Mouse (Mus musculus) stomach, embryonic 16.5 days (tissue): ENCODE results near the gene Aff2. TPM values are rescaled to one million over a fixed set of nuclear protein-coding genes. Genes with fewer than 3 reads are reported as not detected.

Experiments
- ATAC-seq: fragments of 200-750 bp; cut with Nextera tagmentation; 2 replicates; pipeline ENCODE4 v1.8.0; 2017; ENCODE audit warnings: moderate number of reproducible peaks, moderate TSS enrichment; ENCODE audit not compliant: insufficient read depth, low FRiP score
- H3K27ac ChIP-seq: fragments of 300-500 bp; sonication (generic); 2 replicates; pipeline ENCODE4 v1.5.1; 2014; ENCODE audit warnings: low read length
- H3K27me3 ChIP-seq: fragments of 300-500 bp; sonication (generic); 2 replicates; pipeline ENCODE4 v1.6.1; 2014; ENCODE audit warnings: low read length, control low read depth, mixed read lengths; ENCODE audit not compliant: control insufficient read depth, insufficient read depth
- H3K36me3 ChIP-seq: fragments of 300-500 bp; sonication (generic); 2 replicates; pipeline ENCODE4 v1.6.1; 2014; ENCODE audit warnings: low read length; ENCODE audit not compliant: control insufficient read depth, insufficient read depth
- H3K4me1 ChIP-seq: fragments of 300-500 bp; sonication (generic); 2 replicates; pipeline ENCODE4 v1.6.1; 2014; ENCODE audit warnings: low read length, control low read depth, mixed read lengths; ENCODE audit not compliant: control insufficient read depth, insufficient read depth
- H3K4me2 ChIP-seq: fragments of 300-500 bp; sonication (generic); 2 replicates; pipeline ENCODE4 v1.6.1; 2014; ENCODE audit warnings: low read depth, low read length, mixed read lengths
- H3K4me3 ChIP-seq: fragments of 300-500 bp; sonication (generic); replicated peaks from 2 replicates; pipeline ENCODE4 v1.5.1; 2014; ENCODE audit warnings: mild to moderate bottlenecking, low read length
- H3K9ac ChIP-seq: fragments of 300-500 bp; sonication (generic); 2 replicates; pipeline ENCODE4 v1.6.1; 2014; ENCODE audit warnings: low read length
- H3K9me3 ChIP-seq: fragments of 300-500 bp; sonication (generic); replicated peaks from 2 replicates; pipeline ENCODE4 v1.6.1; 2016; ENCODE audit warnings: low read length, control low read depth; ENCODE audit not compliant: control insufficient read depth
- WGBS: fragments of 180-500 bp; shearing (Covaris S2); extraction: QIAGEN DNeasy Blood & Tissue Kit; methylation state at CpG from one replicate; pipeline ENCODE4 v1.1.7; 2014; 5-methylcytosine and 5-hydroxymethylcytosine counted together
- polyA plus RNA-seq: library from polyadenylated mRNA; unstranded; fragments of >200 nt; fragmentation: Nextera tagmentation; extraction: Ambion mirVana; gene quantifications from 2 replicates; pipeline ENCODE4 v1.2.1, GENCODE M21; 2015

The Aff2 gene
- polyA plus RNA-seq, 1 experiment from 2014 or later, result 1.7 TPM

- Histone ChIP-seq H3K27me3 (no peaks in the 10 kb centered on the region; the same call in 1 of the 2 replicates), H3K36me3 (no peaks in the 10 kb centered on the region), H3K9ac (no peak overlapping the region), H3K9me3 (no peaks in the 10 kb centered on the region), H3K4me1 (no peaks in the 10 kb centered on the region), H3K4me2 (no peak overlapping the region), H3K27ac (no peak overlapping the region), H3K4me3 (no peak overlapping the region)
- 82% methylated on average over 3 of the region's 3 CpGs for WGBS
- ATAC-seq, result no peak
These were observed 457.6 kb downstream of the Aff2 start for GRCm38 (mm10) chrX:69817679-69818078.

DNA sequence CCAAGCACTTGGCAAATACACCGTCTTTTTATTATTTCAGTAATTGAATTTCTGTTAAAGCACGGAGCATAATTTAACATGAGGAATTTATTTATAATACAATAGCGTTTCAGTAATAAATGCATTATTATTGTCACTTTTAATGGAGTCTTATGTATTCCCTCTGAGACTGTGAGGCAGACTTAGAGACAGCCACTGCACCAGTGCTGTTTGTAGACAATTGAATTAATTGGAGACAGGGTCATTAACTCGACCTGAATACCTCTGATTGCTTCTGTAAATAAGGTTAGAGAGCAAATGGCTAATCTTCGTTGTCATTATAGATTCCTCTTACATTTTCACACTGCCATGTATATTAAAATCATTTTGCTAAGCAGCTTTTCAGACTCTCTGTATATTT, 458.1 kb downstream of the Aff2 start:
- Histone ChIP-seq H3K9me3 (no peaks in the 10 kb centered on the region), H3K4me2 (no peak overlapping the region), H3K36me3 (no peaks in the 10 kb centered on the region), H3K9ac (no peak overlapping the region), H3K4me1 (no peaks in the 10 kb centered on the region), H3K27ac (no peak overlapping the region), H3K27me3 (no peaks in the 10 kb centered on the region; the same call in 1 of the 2 replicates), H3K4me3 (no peak overlapping the region)
- ATAC-seq, result no peak
- 67% methylated on average over 5 of the region's 5 CpGs for whole genome bisulfite sequencing

GRCm38 (mm10) chrX:69867601-69868000, 507.5 kb downstream of the Aff2 start:
- H3K27ac ChIP-seq, result no peak overlapping the region
- ATAC-seq, result no peak
- no peaks in the 10 kb centered on the region for H3K4me1 ChIP-seq
- H3K4me3 ChIP-seq, result no peak overlapping the region
- no peaks in the 10 kb centered on the region for H3K9me3 ChIP-seq
- no peaks in the 10 kb centered on the region for H3K27me3 ChIP-seq
- WGBS, result 92% methylated on average over 5 of the region's 5 CpGs
- H3K4me2 ChIP-seq, result no peak overlapping the region
- no peaks in the 10 kb centered on the region for H3K36me3 ChIP-seq
- no peak overlapping the region for H3K9ac ChIP-seq

- 42% methylated on average over 3 of the region's 3 CpGs for WGBS
- no peaks in the 10 kb centered on the region for H3K36me3 ChIP-seq
- H3K4me3 ChIP-seq, result no peak overlapping the region
- ATAC-seq, result no peak
- no peak overlapping the region for H3K27ac ChIP-seq
- no peaks in the 10 kb centered on the region for H3K4me1 ChIP-seq
- H3K9ac ChIP-seq, result no peak overlapping the region
- H3K27me3 ChIP-seq, result no peaks in the 10 kb centered on the region
- H3K4me2 ChIP-seq, result no peak overlapping the region
- no peaks in the 10 kb centered on the region for H3K9me3 ChIP-seq
These were observed 531.6 kb downstream of the Aff2 start for GRCm38 (mm10) chrX:69891713-69892112.
